Mouse (Mus musculus): Measurements from ENCODE around the gene Hectd4. TPM values are rescaled to one million over a fixed set of nuclear protein-coding genes. Genes with fewer than 3 reads are reported as not detected.

Gene Hectd4
- polyA plus RNA-seq, 1 experiment from 2014 or later, result 3.3 TPM

GRCm38 (mm10) chr5:121292309-121293165 is 72.5 kb downstream of the Hectd4 start:
- no peaks in the 10 kb centered on the region for H3K9me3 ChIP-seq (ENCODE audit: low read length)
- H3K4me1 ChIP-seq (ENCODE audit: insufficient read depth), result no peaks in the 10 kb centered on the region
- no peak overlapping the region for H3K27ac ChIP-seq (ENCODE audit: low read depth)
- WGBS (ENCODE audit: insufficient replicate concordance), result 63% methylated on average over 16 of the region's 16 CpGs
- no peak overlapping the region for H3K9ac ChIP-seq (replicated peaks)
- TF ChIP-seq CTCF (IDR thresholded peaks at IDR 0.05; ENCODE audit: low read depth) (0 out of 2 replicates have a peak, but pooled peaks have one; percentile 5), EP300 (IDR thresholded peaks at IDR 0.05; ENCODE audit: low read depth) (no peak)
- peak; percentile 23; the same call in 1 of the 2 replicates for ATAC-seq
- peaks cover 93% of the 10 kb centered on the region for H3K36me3 ChIP-seq (replicated peaks; ENCODE audit: insufficient read depth, low read length)
- H3K4me2 ChIP-seq (ENCODE audit: low read depth, low read length), result no peak overlapping the region
- no peaks in the 10 kb centered on the region for H3K27me3 ChIP-seq (ENCODE audit: insufficient read depth, low read length)
- no peak overlapping the region for H3K4me3 ChIP-seq (ENCODE audit: low read depth, low read length)
- no peak for DNase-seq

GRCm38 (mm10) chr5:121305009-121305408 is 85.0 kb downstream of the Hectd4 start:
- TF ChIP-seq EP300 (IDR thresholded peaks at IDR 0.05; ENCODE audit: low read depth) (no peak), CTCF (IDR thresholded peaks at IDR 0.05; ENCODE audit: low read depth) (no peak)
- 88% methylated on average over 7 of the region's 7 CpGs for WGBS (ENCODE audit: insufficient replicate concordance)
- Histone ChIP-seq H3K4me1 (ENCODE audit: insufficient read depth) (no peaks in the 10 kb centered on the region), H3K27me3 (ENCODE audit: insufficient read depth, low read length) (no peaks in the 10 kb centered on the region), H3K9ac (replicated peaks) (no peak overlapping the region), H3K36me3 (replicated peaks; ENCODE audit: insufficient read depth, low read length) (peaks cover 93% of the 10 kb centered on the region), H3K27ac (ENCODE audit: low read depth) (no peak overlapping the region), H3K4me2 (ENCODE audit: low read depth, low read length) (no peak overlapping the region), H3K9me3 (ENCODE audit: low read length) (no peaks in the 10 kb centered on the region), H3K4me3 (ENCODE audit: low read depth, low read length) (no peak overlapping the region)
- no peak for DNase-seq
- ATAC-seq, result no peak

- no peak for DNase-seq
- TF ChIP-seq CTCF (IDR thresholded peaks at IDR 0.05; ENCODE audit: low read depth), result no peak
- TF ChIP-seq EP300 (IDR thresholded peaks at IDR 0.05; ENCODE audit: low read depth), result no peak
- ATAC-seq, result no peak
- Histone ChIP-seq H3K27ac (ENCODE audit: low read depth) (no peak overlapping the region), H3K4me1 (ENCODE audit: insufficient read depth) (no peaks in the 10 kb centered on the region), H3K9ac (replicated peaks) (no peak overlapping the region), H3K4me2 (ENCODE audit: low read depth, low read length) (no peak overlapping the region), H3K36me3 (replicated peaks; ENCODE audit: insufficient read depth, low read length) (peaks cover 93% of the 10 kb centered on the region), H3K4me3 (ENCODE audit: low read depth, low read length) (no peak overlapping the region), H3K9me3 (ENCODE audit: low read length) (no peaks in the 10 kb centered on the region), H3K27me3 (ENCODE audit: insufficient read depth, low read length) (no peaks in the 10 kb centered on the region)
- 90% methylated on average over 3 of the region's 3 CpGs for WGBS (ENCODE audit: insufficient replicate concordance)
Observed at GRCm38 (mm10) chr5:121307620-121308019, 87.6 kb downstream of the Hectd4 start.

- no peak for DNase-seq
- Histone ChIP-seq H3K4me3 (ENCODE audit: low read depth, low read length) (no peak overlapping the region), H3K9ac (replicated peaks) (no peak overlapping the region), H3K9me3 (ENCODE audit: low read length) (no peaks in the 10 kb centered on the region), H3K4me2 (ENCODE audit: low read depth, low read length) (no peak overlapping the region), H3K36me3 (replicated peaks; ENCODE audit: insufficient read depth, low read length) (peaks cover 94% of the 10 kb centered on the region), H3K4me1 (ENCODE audit: insufficient read depth) (no peaks in the 10 kb centered on the region), H3K27me3 (ENCODE audit: insufficient read depth, low read length) (no peaks in the 10 kb centered on the region), H3K27ac (ENCODE audit: low read depth) (no peak overlapping the region)
- ATAC-seq, result no peak
- TF ChIP-seq CTCF (IDR thresholded peaks at IDR 0.05; ENCODE audit: low read depth) (no peak), EP300 (IDR thresholded peaks at IDR 0.05; ENCODE audit: low read depth) (no peak)
- 91% methylated on average over 8 of the region's 8 CpGs for WGBS (ENCODE audit: insufficient replicate concordance)
Observed at GRCm38 (mm10) chr5:121311576-121311975, 91.6 kb downstream of the Hectd4 start.

- 92% methylated on average over 10 of the region's 10 CpGs for WGBS (ENCODE audit: insufficient replicate concordance)
- Histone ChIP-seq H3K36me3 (replicated peaks; ENCODE audit: insufficient read depth, low read length) (peaks cover 93% of the 10 kb centered on the region), H3K4me3 (ENCODE audit: low read depth, low read length) (no peak overlapping the region), H3K9me3 (ENCODE audit: low read length) (no peaks in the 10 kb centered on the region), H3K27me3 (ENCODE audit: insufficient read depth, low read length) (no peaks in the 10 kb centered on the region), H3K9ac (replicated peaks) (no peak overlapping the region), H3K27ac (ENCODE audit: low read depth) (no peak overlapping the region), H3K4me1 (ENCODE audit: insufficient read depth) (no peaks in the 10 kb centered on the region), H3K4me2 (ENCODE audit: low read depth, low read length) (no peak overlapping the region)
- no peak for DNase-seq
- no peak for ATAC-seq
- no peak for TF ChIP-seq CTCF (IDR thresholded peaks at IDR 0.05; ENCODE audit: low read depth)
- TF ChIP-seq EP300 (IDR thresholded peaks at IDR 0.05; ENCODE audit: low read depth), result no peak
Observed at GRCm38 (mm10) chr5:121313764-121314474, 93.9 kb downstream of the Hectd4 start.

GRCm38 (mm10) chr5:121326079-121326805 is 106.2 kb downstream of the Hectd4 start:
- no peak overlapping the region for H3K9ac ChIP-seq (replicated peaks)

More at GRCm38 (mm10) chr5:121326079-121326805, 106.2 kb downstream of the Hectd4 start:
- no peak for ATAC-seq
- WGBS (ENCODE audit: insufficient replicate concordance), result 90% methylated on average over 14 of the region's 14 CpGs
- no peak overlapping the region for H3K27ac ChIP-seq (ENCODE audit: low read depth)
- no peak for TF ChIP-seq CTCF (IDR thresholded peaks at IDR 0.05; ENCODE audit: low read depth)
- H3K4me3 ChIP-seq (ENCODE audit: low read depth, low read length), result no peak overlapping the region
- H3K4me1 ChIP-seq (ENCODE audit: insufficient read depth), result peaks cover 6% of the 10 kb centered on the region; the same call in 1 of the 2 replicates
- no peaks in the 10 kb centered on the region for H3K27me3 ChIP-seq (ENCODE audit: insufficient read depth, low read length)
- H3K9me3 ChIP-seq (ENCODE audit: low read length), result no peaks in the 10 kb centered on the region
- H3K4me2 ChIP-seq (ENCODE audit: low read depth, low read length), result no peak overlapping the region
- no peak for DNase-seq
- H3K36me3 ChIP-seq (replicated peaks; ENCODE audit: insufficient read depth, low read length), result peaks cover 86% of the 10 kb centered on the region

Measured in liver, postnatal 0 days (tissue).